Mouse (Mus musculus): ENCODE data around the gene Gm572. TPM values are rescaled to one million over a fixed set of nuclear protein-coding genes. Genes with fewer than 3 reads are reported as not detected.

Gm572 gene
- total RNA-seq, 2 experiments from 2014 or later, result not detected

DNA sequence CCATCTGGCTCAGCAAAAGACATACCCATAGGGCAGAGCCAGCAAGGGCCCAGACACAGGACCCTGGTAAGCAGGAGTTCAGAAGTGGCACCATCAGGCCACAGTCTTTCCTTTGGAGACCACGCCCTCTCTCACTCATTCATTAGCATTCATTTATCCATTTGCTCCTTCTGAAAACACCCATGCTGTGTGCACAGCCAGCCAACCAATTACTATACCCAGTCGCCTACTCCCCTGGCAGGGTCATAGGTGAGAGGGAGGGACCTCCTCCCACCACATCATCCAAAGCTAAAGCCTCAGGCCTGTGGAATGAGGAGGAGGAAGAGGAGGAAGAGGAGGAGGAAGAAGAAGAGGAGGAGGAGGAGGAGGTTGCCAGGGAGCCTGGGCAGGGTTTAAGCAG lies 67.3 kb downstream of the Gm572 start:
- no peak for DNase-seq (ENCODE audit: extremely low spot score in 1 of 2, low spot score in 1 of 2)

DNA sequence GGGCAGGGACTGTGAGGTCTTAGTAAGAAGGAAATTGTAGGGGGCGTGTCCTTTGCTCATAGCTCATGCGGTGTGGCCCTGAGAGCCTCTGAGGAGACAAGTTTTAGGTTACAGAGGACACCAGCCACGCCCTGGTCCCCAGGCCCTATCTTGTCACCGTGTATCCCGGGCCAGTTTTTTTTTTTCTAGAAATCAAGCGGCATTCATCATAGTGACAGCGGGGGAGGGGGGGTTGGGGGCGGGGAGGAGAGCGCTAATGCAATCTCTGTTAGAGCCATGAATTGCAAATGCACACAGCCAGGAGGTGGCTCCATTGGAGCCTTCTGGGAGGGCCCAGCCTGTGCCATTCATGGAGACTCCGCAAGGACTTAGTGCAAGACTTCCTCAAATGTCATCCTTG lies 68.2 kb downstream of the Gm572 start:
- DNase-seq (ENCODE audit: extremely low spot score in 1 of 2, low spot score in 1 of 2), result no peak

DNA sequence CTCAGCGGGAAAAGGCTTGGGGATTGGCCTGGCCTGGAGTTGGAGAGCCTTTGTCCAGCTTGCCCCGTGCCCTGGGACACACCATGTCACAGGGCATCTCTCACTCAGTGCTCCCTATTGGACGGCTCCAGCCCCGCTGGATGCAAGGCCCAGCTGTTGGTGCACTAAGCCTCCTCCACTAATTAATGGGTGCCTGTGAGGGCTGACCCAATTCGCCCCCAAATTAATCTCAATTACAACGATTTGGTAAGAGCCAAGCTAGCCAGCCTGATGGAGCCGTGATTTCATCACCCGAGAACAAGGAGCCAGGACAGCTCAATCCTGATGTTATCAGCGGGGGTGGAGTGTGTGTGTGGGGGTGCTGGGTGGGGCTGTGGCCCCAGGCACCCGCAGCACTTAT lies 69.5 kb downstream of the Gm572 start:
- DNase-seq (ENCODE audit: extremely low spot score in 1 of 2, low spot score in 1 of 2), result no peak

DNA sequence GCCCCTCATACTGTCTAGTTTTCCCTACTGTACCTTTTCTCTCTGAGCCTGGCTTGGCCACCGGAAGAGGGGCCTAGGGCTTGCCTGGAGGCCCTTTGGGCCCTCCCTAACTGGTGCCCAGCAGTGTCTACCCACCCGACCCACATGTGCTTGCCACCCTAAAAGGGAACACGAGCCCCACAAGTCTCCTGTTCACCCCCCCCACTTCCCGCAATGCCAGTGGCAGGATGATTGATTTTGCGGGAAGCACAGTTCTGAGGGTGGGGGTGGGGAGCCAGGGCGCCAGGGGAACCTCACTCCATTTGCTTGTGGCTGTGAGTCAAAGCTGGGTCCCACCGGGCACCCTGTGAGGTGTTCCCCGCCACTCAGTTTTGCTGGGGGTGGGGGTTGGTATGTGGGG lies 70.9 kb downstream of the Gm572 start:
- DNase-seq (ENCODE audit: extremely low spot score in 1 of 2, low spot score in 1 of 2), result no peak

DNA sequence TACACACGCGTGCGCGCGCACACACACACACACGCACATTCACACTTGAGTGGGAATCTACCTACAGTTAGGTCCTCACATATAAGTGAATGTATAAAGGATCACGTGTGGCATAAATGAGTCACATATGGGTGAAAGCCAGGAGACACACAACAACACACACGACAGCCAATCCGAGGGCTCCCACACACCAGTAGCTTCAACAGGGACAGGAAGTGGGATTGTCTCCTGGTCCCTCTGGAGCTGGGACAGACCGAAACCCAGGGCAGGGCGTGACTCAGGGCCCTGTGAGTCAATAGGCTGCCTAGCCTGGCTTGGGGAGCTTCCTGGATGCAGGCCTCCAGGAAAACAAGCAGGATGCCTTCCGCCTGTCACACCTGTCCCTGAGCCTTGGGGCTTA lies 71.6 kb downstream of the Gm572 start:
- DNase-seq (ENCODE audit: extremely low spot score in 1 of 2, low spot score in 1 of 2), result no peak

DNA sequence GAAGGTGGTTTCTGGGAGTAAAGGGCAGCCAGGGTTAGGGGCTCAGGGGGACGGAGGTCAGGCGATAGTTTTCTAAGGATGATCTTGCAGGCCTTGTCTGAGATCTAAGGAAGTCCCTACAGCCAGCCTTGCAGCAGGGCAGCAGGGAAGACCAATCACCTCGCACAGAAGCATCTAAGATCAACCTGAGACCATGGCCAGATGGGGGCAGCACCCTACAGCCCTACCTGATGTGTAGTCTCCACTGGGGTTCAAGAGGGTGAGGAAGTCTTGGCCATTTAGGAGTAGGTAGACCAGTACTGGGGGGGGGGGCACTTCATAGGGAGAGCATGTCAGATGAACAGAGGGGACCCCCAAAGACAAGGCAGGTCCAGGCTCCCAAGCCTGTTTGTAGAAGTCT lies 72.3 kb downstream of the Gm572 start:
- DNase-seq (ENCODE audit: extremely low spot score in 1 of 2, low spot score in 1 of 2), result no peak

Other genes starting within 250 kb of the Gm572 start
- 10 to 100 TPM in 1 of 2 experiments, 1 to 10 TPM in 1; 9.1 to 10.0 TPM for gene Ubiad1, start 198.5 kb upstream of the Gm572 start, total RNA-seq (2021)
- 10 to 100 TPM; 86.0 to 86.2 TPM for gene Mtor, start 194.7 kb upstream of the Gm572 start, total RNA-seq (2021)
- under 1 TPM; 0.27 to 0.45 TPM for gene Angptl7, start 142.9 kb upstream of the Gm572 start, total RNA-seq (2021)
- gene Exosc10, start 84.9 kb upstream of the Gm572 start, total RNA-seq (2021), result 10 to 100 TPM; 45.2 to 50.8 TPM
- gene Srm, start 51.8 kb upstream of the Gm572 start, total RNA-seq (2021), result 10 to 100 TPM; 70.5 to 78.1 TPM
- gene Masp2, start 40.8 kb upstream of the Gm572 start, total RNA-seq (2021), result 1 to 10 TPM; 3.0 to 3.9 TPM
- gene Tardbp, start 16.3 kb upstream of the Gm572 start, total RNA-seq (2021), result 100 to 1,000 TPM; 188 to 216 TPM
- gene Casz1, start 161.1 kb downstream of the Gm572 start, total RNA-seq (2021), result under 1 TPM; 0.49 to 0.75 TPM

Measured in layer of hippocampus, postnatal 25 days (tissue).